Mouse (Mus musculus) lung, postnatal 0 days (tissue): ENCODE measurements around the gene Tmed10. TPM values are rescaled to one million over a fixed set of nuclear protein-coding genes. Genes with fewer than 3 reads are reported as not detected.

Experiments
- ATAC-seq: fragments of 200-750 bp; cut with Nextera tagmentation; 2 replicates; pipeline ENCODE4 v1.8.0; 2017; ENCODE audit warnings: moderate library complexity
- DNase-seq: peaks from one replicate; pipeline ENCODE4 v3.0.0-alpha.2; 2016; ENCODE audit warnings: low spot score
- H3K27ac ChIP-seq: fragments of 300-500 bp; sonication (generic); 2 replicates; pipeline ENCODE4 v1.5.1; 2014; ENCODE audit warnings: antibody characterized with exemption, mild to moderate bottlenecking, low read length, mixed read lengths
- H3K27me3 ChIP-seq: fragments of 300-500 bp; sonication (generic); replicated peaks from 2 replicates; pipeline ENCODE4 v1.6.1; 2014; ENCODE audit warnings: low read length, mixed read lengths; ENCODE audit not compliant: insufficient read depth
- H3K36me3 ChIP-seq: fragments of 300-500 bp; sonication (generic); 2 replicates; pipeline ENCODE4 v1.6.1; 2014; ENCODE audit warnings: low read length, mixed read lengths; ENCODE audit not compliant: insufficient read depth
- H3K4me1 ChIP-seq: fragments of 300-500 bp; sonication (generic); 2 replicates; pipeline ENCODE4 v1.6.1; 2014; ENCODE audit warnings: antibody characterized with exemption, low read depth, low read length, mixed read lengths; ENCODE audit not compliant: insufficient read depth
- H3K4me2 ChIP-seq: fragments of 300-500 bp; sonication (generic); replicated peaks from 2 replicates; pipeline ENCODE4 v1.6.1; 2014; ENCODE audit warnings: low read depth, mild to moderate bottlenecking, low read length, moderate library complexity, mixed read lengths
- H3K4me3 ChIP-seq: fragments of 300-500 bp; sonication (generic); 2 replicates; pipeline ENCODE4 v1.5.1; 2014; ENCODE audit warnings: low read depth, low read length
- H3K9ac ChIP-seq: fragments of 300-500 bp; sonication (generic); replicated peaks from 2 replicates; pipeline ENCODE4 v1.6.1; 2014; ENCODE audit warnings: low read depth, mild to moderate bottlenecking
- H3K9me3 ChIP-seq: fragments of 300-500 bp; sonication (generic); 2 replicates; pipeline ENCODE4 v1.6.1; 2016; ENCODE audit warnings: low read length, mixed read lengths
- CTCF ChIP-seq: IDR thresholded peaks from 2 replicates; pipeline ENCODE4 v1.5.1; 2016; ENCODE audit warnings: antibody characterized with exemption, mild to moderate bottlenecking
- EP300 ChIP-seq: IDR thresholded peaks from 2 replicates; pipeline ENCODE4 v1.6.1; 2016; ENCODE audit warnings: antibody characterized with exemption, mild to moderate bottlenecking, control low read depth
- WGBS: fragments of 180-500 bp; shearing (Covaris S2); extraction: QIAGEN DNeasy Blood & Tissue Kit; methylation state at CpG from one replicate; pipeline ENCODE4 v1.1.7; 2014; 5-methylcytosine and 5-hydroxymethylcytosine counted together
- polyA plus RNA-seq: library from polyadenylated mRNA; unstranded; fragments of >200 nt; fragmentation: Nextera tagmentation; extraction: Ambion mirVana; gene quantifications from 2 replicates; pipeline ENCODE4 v1.2.1, GENCODE M21; 2015

The Tmed10 gene
- polyA plus RNA-seq, 1 experiment from 2014 or later = 354 TPM

GRCm38 (mm10) chr12:85330153-85330552 lies 44.5 kb downstream of the Tmed10 start:
- no peak overlapping the region for H3K9ac ChIP-seq
- H3K4me2 ChIP-seq = no peak overlapping the region
- no peaks in the 10 kb centered on the region for H3K27me3 ChIP-seq
- peak; percentile 44 for DNase-seq
- H3K36me3 ChIP-seq = peaks cover 47% of the 10 kb centered on the region
- no peak for TF ChIP-seq EP300
- TF ChIP-seq CTCF = no peak
- WGBS = 68% methylated on average over 7 of the region's 7 CpGs
- peak; percentile 33; the same call in 1 of the 2 replicates for ATAC-seq
- no peak overlapping the region for H3K4me3 ChIP-seq
- H3K27ac ChIP-seq = no peak overlapping the region
- H3K4me1 ChIP-seq = no peaks in the 10 kb centered on the region
- H3K9me3 ChIP-seq = no peaks in the 10 kb centered on the region

GRCm38 (mm10) chr12:85308651-85309050 lies 66.0 kb downstream of the Tmed10 start:
- DNase-seq (no peak), ATAC-seq (no peak)
- no peak overlapping the region for H3K4me3 ChIP-seq
- WGBS = 82% methylated on average over 3 of the region's 3 CpGs
- H3K27ac ChIP-seq = no peak overlapping the region
- H3K9ac ChIP-seq = no peak overlapping the region
- H3K36me3 ChIP-seq = peaks cover 49% of the 10 kb centered on the region; the same call in 1 of the 2 replicates
- no peak for TF ChIP-seq CTCF
- no peak for TF ChIP-seq EP300
- H3K9me3 ChIP-seq = no peaks in the 10 kb centered on the region
- H3K4me1 ChIP-seq = no peaks in the 10 kb centered on the region
- H3K4me2 ChIP-seq = no peak overlapping the region
- no peaks in the 10 kb centered on the region for H3K27me3 ChIP-seq

- no peak overlapping the region for H3K4me2 ChIP-seq
- H3K36me3 ChIP-seq = peaks cover 49% of the 10 kb centered on the region; the same call in 1 of the 2 replicates
- 40% methylated on average over 16 of the region's 16 CpGs for WGBS
- DNase-seq (peak; percentile 92), ATAC-seq (peak; percentile 86)
- no peak overlapping the region for H3K9ac ChIP-seq
- H3K27ac ChIP-seq = no peak overlapping the region
- H3K27me3 ChIP-seq = no peaks in the 10 kb centered on the region
- TF ChIP-seq EP300 (no peak), CTCF (peak; percentile 99)
- H3K4me1 ChIP-seq = no peaks in the 10 kb centered on the region
- H3K9me3 ChIP-seq = no peaks in the 10 kb centered on the region
- H3K4me3 ChIP-seq = no peak overlapping the region
These were observed 69.3 kb downstream of the Tmed10 start for GRCm38 (mm10) chr12:85305247-85305892.

- H3K27ac ChIP-seq = no peak overlapping the region
- no peak overlapping the region for H3K9ac ChIP-seq
- ATAC-seq = peak; percentile 19; the same call in 1 of the 2 replicates
- 67% methylated on average over 4 of the region's 4 CpGs for WGBS
- no peaks in the 10 kb centered on the region for H3K4me1 ChIP-seq
- H3K9me3 ChIP-seq = no peaks in the 10 kb centered on the region
- no peak overlapping the region for H3K4me2 ChIP-seq
- DNase-seq = no peak
- H3K4me3 ChIP-seq = no peak overlapping the region
- peaks cover 46% of the 10 kb centered on the region; the same call in 1 of the 2 replicates for H3K36me3 ChIP-seq
- TF ChIP-seq CTCF (no peak), EP300 (no peak)
- H3K27me3 ChIP-seq = no peaks in the 10 kb centered on the region
These were observed 69.9 kb downstream of the Tmed10 start for GRCm38 (mm10) chr12:85304725-85305124.

GRCm38 (mm10) chr12:85303256-85303655 lies 71.4 kb downstream of the Tmed10 start:
- Histone ChIP-seq H3K27me3 (no peaks in the 10 kb centered on the region), H3K4me3 (no peak overlapping the region), H3K27ac (no peak overlapping the region), H3K9ac (no peak overlapping the region), H3K9me3 (no peaks in the 10 kb centered on the region), H3K4me2 (no peak overlapping the region), H3K4me1 (no peaks in the 10 kb centered on the region), H3K36me3 (peaks cover 32% of the 10 kb centered on the region; the same call in 1 of the 2 replicates)
- 64% methylated on average over 2 of the region's 2 CpGs for WGBS
- TF ChIP-seq CTCF = no peak
- TF ChIP-seq EP300 = no peak
- ATAC-seq (no peak), DNase-seq (no peak)

GRCm38 (mm10) chr12:85298835-85299180 lies 75.8 kb downstream of the Tmed10 start:
- ATAC-seq (no peak), DNase-seq (no peak)
- Histone ChIP-seq H3K4me3 (no peak overlapping the region), H3K9me3 (no peaks in the 10 kb centered on the region), H3K36me3 (peaks cover 21% of the 10 kb centered on the region; the same call in 1 of the 2 replicates), H3K27ac (no peak overlapping the region), H3K4me2 (no peak overlapping the region), H3K9ac (no peak overlapping the region), H3K27me3 (no peaks in the 10 kb centered on the region), H3K4me1 (no peaks in the 10 kb centered on the region)
- WGBS = 52% methylated on average over 1 of the region's 1 CpGs
- no peak for TF ChIP-seq CTCF
- TF ChIP-seq EP300 = no peak
